Mouse (Mus musculus) testis, adult 2 months (tissue): ENCODE measurements at regions not wholly inside any gene's neighbourhood (a gene's known extent, or its start where the extent isn't known, plus 50 kb on each side); places are given as distances from the start of the nearest gene placed in this dataset.

Experiments used
- CTCF ChIP-seq: fragments of 200-500 bp; IDR thresholded peaks from 2 replicates; pipeline ENCODE4 v1.5.1; 2012; ENCODE audit warnings: low read depth, mild to moderate bottlenecking, inconsistent platforms, low read length, moderate library complexity; ENCODE audit not compliant: control insufficient read depth, insufficient read depth, insufficient replicate concordance
- POLR2A ChIP-seq: fragments of 200-500 bp; IDR thresholded peaks from 2 replicates; pipeline ENCODE4 v1.6.1; 2012; ENCODE audit warnings: low read depth, mild to moderate bottlenecking, inconsistent platforms, low read length, moderate library complexity; ENCODE audit not compliant: control insufficient read depth

- TF ChIP-seq CTCF (no peak), POLR2A (no peak)
These were observed 169.6 kb downstream of the Tex36 start for GRCm38 (mm10) chr7:133432343-133432742.
